ENCODE assay signal across 8 mouse cellular contexts in the genomic region with DNA sequence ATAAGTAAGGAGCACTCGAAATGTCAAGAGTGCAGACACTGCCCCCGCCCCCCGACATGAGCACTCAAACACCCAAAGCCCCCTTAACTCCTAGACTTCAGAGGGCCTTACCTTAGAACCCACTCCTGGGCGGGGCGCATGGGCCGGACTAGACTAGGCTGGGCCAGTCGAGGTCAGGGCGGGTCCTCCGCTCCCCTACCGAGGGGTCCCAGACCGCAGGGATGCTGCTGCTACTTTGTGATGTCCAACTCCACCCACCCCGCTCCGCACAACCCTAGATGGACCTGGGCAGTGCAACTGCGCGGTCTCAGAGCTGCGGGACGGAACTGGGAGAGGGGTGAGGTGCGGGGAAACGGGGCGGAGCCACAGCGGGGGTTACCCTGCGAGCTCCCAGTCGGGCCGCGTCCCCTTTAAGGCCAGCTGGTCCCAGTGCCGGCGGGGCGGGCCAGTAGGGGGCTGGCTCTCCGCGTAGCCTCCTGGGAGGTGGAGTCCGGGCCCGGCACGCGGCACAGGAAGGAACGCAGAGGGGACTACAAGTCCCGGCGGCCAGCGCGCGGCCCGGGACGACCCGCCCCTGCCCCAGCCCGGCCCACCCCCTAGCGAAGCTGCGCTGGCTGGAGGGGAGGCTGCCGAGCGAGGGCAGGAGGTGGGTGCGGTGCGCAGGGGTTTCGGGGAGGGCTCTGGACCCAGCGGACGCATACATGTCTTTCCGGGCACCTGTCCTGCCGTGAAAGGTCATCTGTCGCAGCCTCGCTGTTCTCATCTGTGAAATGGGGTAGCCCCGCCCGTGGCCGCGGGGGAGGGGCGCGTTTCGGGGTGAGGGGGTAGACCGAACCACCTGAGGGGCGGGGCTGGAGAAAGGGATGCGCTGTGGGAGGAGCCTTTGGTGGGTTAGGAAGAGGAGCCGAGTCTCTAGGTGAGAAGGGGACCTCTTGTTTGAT. TPM values are rescaled to one million over a fixed set of nuclear protein-coding genes. Genes with fewer than 3 reads are reported as not detected.
DNase-seq lines count a peak whose midpoint lies in the region; ATAC-seq lines count a peak whose summit lies in the region.

Usp35 (minus strand) TSS at position 295 of the 941 bp plus-strand sequence.
Kctd21 (plus strand) TSS at position 602 of the 941 bp plus-strand sequence.

- WGBS in forebrain, embryonic 14.5 days, result under 1% methylated on average over 61 of the region's 68 CpGs
- WGBS in neural tube, embryonic 15.5 days, result 1% methylated on average over 68 of the region's 68 CpGs

- no peaks in the 10 kb centered on the region for H3K9me3 ChIP-seq in forebrain, embryonic 14.5 days (replicated peaks; ENCODE audit: control insufficient read depth, low read length)
- H3K9me3 ChIP-seq in neural tube, embryonic 15.5 days (replicated peaks), result no peaks in the 10 kb centered on the region

- peak within 1 kb of the TSS; percentile 33; the same call in 1 of the 2 replicates for H3K27ac ChIP-seq in forebrain, embryonic 14.5 days (ENCODE audit: low read depth, low read length)
- peak within 1 kb of the TSS; percentile 80 for H3K27ac ChIP-seq in neural tube, embryonic 15.5 days (replicated peaks)

- DNase-seq in ES-CJ7 (ENCODE audit: low read depth, low spot score), result peak; percentile 94
- DNase-seq in cerebellum, adult 11 months, result peak; percentile 96
- peak; percentile 97 for DNase-seq in forebrain, embryonic 14.5 days (ENCODE audit: low spot score)
- peak; percentile 96 to 97 for DNase-seq in heart, postnatal 14 days
- peak; percentile 94 for DNase-seq in layer of hippocampus, adult 11-12 months (ENCODE audit: low spot score)
- DNase-seq in lung, adult 18-20 months, result peak; percentile 96
- peak; percentile 96 for DNase-seq in testis, postnatal 14 days (ENCODE audit: low spot score)

- no peaks in the 10 kb centered on the region for H3K36me3 ChIP-seq in forebrain, embryonic 14.5 days (ENCODE audit: control insufficient read depth, insufficient read depth, low read length)
- no peaks in the 10 kb centered on the region for H3K36me3 ChIP-seq in neural tube, embryonic 15.5 days

- H3K27me3 ChIP-seq in forebrain, embryonic 14.5 days (replicated peaks; ENCODE audit: control insufficient read depth, insufficient read depth, low read length), result peaks cover 2% of the 10 kb centered on the region; the same call in 1 of the 2 replicates
- H3K27me3 ChIP-seq in neural tube, embryonic 15.5 days (replicated peaks), result peaks cover 5% of the 10 kb centered on the region; the same call in 1 of the 2 replicates

- peak within 1 kb of the TSS; percentile 76 for H3K9ac ChIP-seq in forebrain, embryonic 14.5 days (ENCODE audit: low read length)
- peak within 1 kb of the TSS; percentile 73 for H3K9ac ChIP-seq in neural tube, embryonic 15.5 days (replicated peaks)

- peak; percentile 99 for ATAC-seq in forebrain, embryonic 14.5 days
- peak; percentile 98 for ATAC-seq in neural tube, embryonic 15.5 days (ENCODE audit: low FRiP score)

- H3K4me2 ChIP-seq in forebrain, embryonic 14.5 days (ENCODE audit: low read length), result peak within 1 kb of the TSS; percentile 65
- H3K4me2 ChIP-seq in neural tube, embryonic 15.5 days, result peak within 1 kb of the TSS; percentile 77

- H3K4me1 ChIP-seq in forebrain, embryonic 14.5 days (ENCODE audit: control insufficient read depth, insufficient read depth, low read length), result peaks cover 12% of the 10 kb centered on the region
- peaks cover 35% of the 10 kb centered on the region for H3K4me1 ChIP-seq in neural tube, embryonic 15.5 days

- intact Hi-C loops in heart, postnatal 14 days (cut with DNase I), result no loop called here

- peak within 1 kb of the TSS; percentile 77 for H3K4me3 ChIP-seq in forebrain, embryonic 14.5 days (ENCODE audit: low read depth, low read length)
- H3K4me3 ChIP-seq in neural tube, embryonic 15.5 days (replicated peaks), result peak within 1 kb of the TSS; percentile 83

RNA-seq across cellular contexts. Expression of gene Usp35, which starts in this region (rescaled TPM):
- 4.0 and 4.1 TPM in 2 replicates for polyA plus RNA-seq in forebrain, embryonic 14.5 days (2014; fragmentation: Nextera tagmentation; extraction: Ambion mirVana)
- total RNA-seq in heart, postnatal 14 days (2021), result 1 to 10 TPM; 1.2 to 1.9 TPM
- 3.6 and 4.5 TPM in 2 replicates for polyA plus RNA-seq in neural tube, embryonic 15.5 days (2015; fragmentation: Nextera tagmentation; extraction: Ambion mirVana)

RNA-seq across cellular contexts. Expression of gene Kctd21, which starts in this region (rescaled TPM):
- polyA plus RNA-seq in forebrain, embryonic 14.5 days (2014; fragmentation: Nextera tagmentation; extraction: Ambion mirVana), result 7.5 and 7.9 TPM in 2 replicates
- 1 to 10 TPM; 3.0 to 3.3 TPM for total RNA-seq in heart, postnatal 14 days (2021)
- polyA plus RNA-seq in neural tube, embryonic 15.5 days (2015; fragmentation: Nextera tagmentation; extraction: Ambion mirVana), result 6.4 and 6.8 TPM in 2 replicates

Comparison
In these comparisons a context has a peak if more than half of its experiments do, and no peak if none do; other contexts are left out.
1. Peak in every context shown above with its lines: DNase-seq, ATAC-seq, H3K4me3 ChIP-seq and H3K27ac ChIP-seq.